Mouse (Mus musculus): ENCODE results near the gene Fgfr4.

DNA sequence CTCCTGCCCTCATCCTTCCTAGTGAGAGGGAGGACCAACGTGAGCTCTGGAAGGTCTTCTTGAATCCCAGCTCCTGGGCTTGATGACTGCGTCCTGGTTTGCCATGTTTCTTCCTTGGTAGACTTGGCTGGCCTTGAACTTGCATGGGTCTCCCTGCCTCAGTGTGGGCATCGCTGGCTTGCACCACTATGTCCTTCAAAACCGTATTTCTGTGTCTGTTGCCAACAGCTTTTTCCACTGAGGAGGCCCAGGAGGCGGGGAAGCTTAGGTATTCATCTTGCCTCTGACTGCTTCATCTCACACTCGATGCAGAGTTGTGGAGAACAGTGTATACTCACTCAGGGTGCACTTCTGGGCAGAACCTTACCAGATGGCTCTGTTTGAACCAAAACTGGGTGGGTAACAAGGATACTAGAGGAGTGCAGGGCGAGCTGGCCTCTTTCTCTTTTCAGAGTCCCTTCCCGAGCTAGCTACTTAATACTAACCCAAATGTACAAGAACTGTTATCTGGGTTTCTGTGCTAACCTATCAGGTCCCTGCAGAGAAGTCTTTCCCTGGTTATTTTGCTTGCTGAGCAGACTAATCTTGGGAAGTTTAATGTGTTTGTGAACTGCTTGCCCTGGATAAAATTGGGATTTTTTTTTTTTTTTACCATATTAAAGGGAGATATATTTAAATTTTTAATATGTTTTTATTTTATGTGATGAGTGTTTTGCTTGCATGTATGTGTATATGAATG, 46.3 kb upstream of the Fgfr4 start:
- TF ChIP-seq CTCF (IDR thresholded peaks at IDR 0.05; ENCODE audit: low read depth, low read length) (no peak), GATA1 (IDR thresholded peaks at IDR 0.05; ENCODE audit: borderline replicate concordance, low read length) (no peak), GATA2 (IDR thresholded peaks at IDR 0.05; ENCODE audit: borderline replicate concordance, low read depth, low read length) (no peak)

Measured in G1E (cell line).